Mouse (Mus musculus): Measurements from ENCODE around the gene Olfr168. TPM values are rescaled to one million over a fixed set of nuclear protein-coding genes. Genes with fewer than 3 reads are reported as not detected.

Gene Olfr168
- polyA plus RNA-seq (2014; fragmentation: Illumina TruSeq; extraction: RNeasy Lipid Tissue Mini Kit (QIAGEN cat#74804); ENCODE audit: insufficient read depth, low read depth, low replicate concordance): not detected

GRCm38 (mm10) chr16:19535455-19535854, at the start of gene Olfr168:
Gene Olfr168 (minus strand): TSS chr16:19535555.

DNA sequence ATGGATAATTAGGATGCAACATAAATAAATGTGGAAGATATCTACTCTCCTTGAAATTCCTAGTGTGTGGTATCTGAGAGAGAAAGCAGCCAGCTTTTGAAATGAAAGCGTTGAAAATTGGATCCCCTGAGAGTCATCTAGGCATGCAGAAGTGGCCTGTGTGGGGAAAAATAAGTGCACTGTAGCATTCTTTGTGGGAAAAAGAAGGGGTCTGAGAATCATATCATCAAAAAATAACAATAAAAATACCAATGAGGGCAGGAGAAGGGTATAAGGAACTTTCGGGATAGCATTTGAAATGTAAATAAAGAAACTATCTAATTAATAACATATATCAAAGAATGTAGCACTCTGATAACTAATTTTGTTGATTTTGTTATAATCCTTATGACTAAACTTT, 36.4 kb upstream of the Olfr168 start, which contains the start of gene Olfr169:
Olfr169 (minus strand) TSS at position 101 of the 400 bp plus-strand sequence.

DNA sequence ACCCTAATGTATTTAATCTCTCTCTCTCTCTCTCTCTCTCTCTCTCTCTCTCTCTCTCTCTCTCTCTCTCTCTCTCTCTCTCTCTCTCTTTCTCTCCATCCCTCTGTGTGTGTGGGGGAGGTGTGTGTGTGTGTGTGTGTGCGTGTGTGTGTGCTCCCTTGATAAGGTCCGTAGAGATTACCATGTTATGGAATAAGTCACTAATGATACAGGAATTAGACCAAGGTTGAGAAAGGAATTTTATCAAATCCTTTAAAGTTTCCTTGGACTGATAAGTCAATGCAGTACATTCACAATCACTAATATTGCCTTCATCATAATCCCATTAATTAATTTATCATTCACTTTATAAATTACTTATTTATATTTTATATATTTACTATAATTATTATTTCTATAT, 13.2 kb downstream of the Olfr168 start, which contains the start of gene Olfr167:
Olfr167 (minus strand) TSS at position 101 of the 400 bp plus-strand sequence.

GRCm38 (mm10) chr16:19483394-19483793, 52.0 kb downstream of the Olfr168 start, which contains the start of gene Olfr166:
Gene Olfr166 (plus strand): TSS chr16:19483694.

Other genes with a start within 250 kb of the Olfr168 start
- not detected for gene Olfr164, start 221.5 kb downstream of the Olfr168 start, polyA plus RNA-seq (2014; fragmentation: Illumina TruSeq; extraction: RNeasy Lipid Tissue Mini Kit (QIAGEN cat#74804); ENCODE audit: insufficient read depth, low read depth, low replicate concordance)
- gene Olfr165, start 112.4 kb downstream of the Olfr168 start, polyA plus RNA-seq (2014; fragmentation: Illumina TruSeq; extraction: RNeasy Lipid Tissue Mini Kit (QIAGEN cat#74804); ENCODE audit: insufficient read depth, low read depth, low replicate concordance): not detected
- not detected for gene Olfr166, start 51.9 kb downstream of the Olfr168 start, polyA plus RNA-seq (2014; fragmentation: Illumina TruSeq; extraction: RNeasy Lipid Tissue Mini Kit (QIAGEN cat#74804); ENCODE audit: insufficient read depth, low read depth, low replicate concordance)
- gene Olfr167, start 13.3 kb downstream of the Olfr168 start, polyA plus RNA-seq (2014; fragmentation: Illumina TruSeq; extraction: RNeasy Lipid Tissue Mini Kit (QIAGEN cat#74804); ENCODE audit: insufficient read depth, low read depth, low replicate concordance): not detected
- not detected for gene Olfr169, start 36.3 kb upstream of the Olfr168 start, polyA plus RNA-seq (2014; fragmentation: Illumina TruSeq; extraction: RNeasy Lipid Tissue Mini Kit (QIAGEN cat#74804); ENCODE audit: insufficient read depth, low read depth, low replicate concordance)
- gene Olfr170, start 76.3 kb upstream of the Olfr168 start, polyA plus RNA-seq (2014; fragmentation: Illumina TruSeq; extraction: RNeasy Lipid Tissue Mini Kit (QIAGEN cat#74804); ENCODE audit: insufficient read depth, low read depth, low replicate concordance): not detected
- gene Olfr171, start 94.4 kb upstream of the Olfr168 start, polyA plus RNA-seq (2014; fragmentation: Illumina TruSeq; extraction: RNeasy Lipid Tissue Mini Kit (QIAGEN cat#74804); ENCODE audit: insufficient read depth, low read depth, low replicate concordance): not detected
- gene Lamp3, start 170.8 kb upstream of the Olfr168 start, polyA plus RNA-seq (2014; fragmentation: Illumina TruSeq; extraction: RNeasy Lipid Tissue Mini Kit (QIAGEN cat#74804); ENCODE audit: insufficient read depth, low read depth, low replicate concordance): 205 TPM
- gene B3gnt5, start 224.7 kb upstream of the Olfr168 start, polyA plus RNA-seq (2014; fragmentation: Illumina TruSeq; extraction: RNeasy Lipid Tissue Mini Kit (QIAGEN cat#74804); ENCODE audit: insufficient read depth, low read depth, low replicate concordance): 3.4 TPM